Mouse (Mus musculus) mesoderm, embryonic 11.5 days (tissue): ENCODE measurements at regions not wholly inside any gene's neighbourhood (a gene's known extent, or its start where the extent isn't known, plus 50 kb on each side); places are given as distances from the start of the nearest gene placed in this dataset.
A peak's percentile ranks its signal among the peaks of the same experiment; 100 is the strongest.

Experiments
- DNase-seq: peaks from one replicate; pipeline ENCODE4 v3.0.0-alpha.2; 2012; ENCODE audit warnings: low read depth, low spot score

DNA sequence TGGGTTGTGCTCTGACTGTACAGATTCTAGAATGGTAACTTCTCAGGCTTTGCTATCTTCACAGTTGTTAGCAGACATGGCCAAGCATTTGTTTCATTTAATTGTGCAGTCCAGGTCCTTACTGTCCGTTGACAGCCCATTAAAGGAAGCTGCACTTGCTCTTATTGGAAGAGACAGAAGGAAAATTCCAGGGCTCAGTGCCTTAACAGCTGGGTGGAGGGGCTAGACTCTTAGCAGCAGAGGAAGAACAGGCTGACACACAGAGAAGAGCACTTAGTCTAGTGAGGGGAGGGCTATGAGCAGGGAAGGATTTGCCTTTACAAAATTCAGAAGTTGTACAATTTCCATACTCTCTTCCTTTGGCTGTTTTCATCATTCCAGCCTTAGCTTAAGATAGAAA, 161.5 kb upstream of the Ghitm start:
- no peak for DNase-seq

DNA sequence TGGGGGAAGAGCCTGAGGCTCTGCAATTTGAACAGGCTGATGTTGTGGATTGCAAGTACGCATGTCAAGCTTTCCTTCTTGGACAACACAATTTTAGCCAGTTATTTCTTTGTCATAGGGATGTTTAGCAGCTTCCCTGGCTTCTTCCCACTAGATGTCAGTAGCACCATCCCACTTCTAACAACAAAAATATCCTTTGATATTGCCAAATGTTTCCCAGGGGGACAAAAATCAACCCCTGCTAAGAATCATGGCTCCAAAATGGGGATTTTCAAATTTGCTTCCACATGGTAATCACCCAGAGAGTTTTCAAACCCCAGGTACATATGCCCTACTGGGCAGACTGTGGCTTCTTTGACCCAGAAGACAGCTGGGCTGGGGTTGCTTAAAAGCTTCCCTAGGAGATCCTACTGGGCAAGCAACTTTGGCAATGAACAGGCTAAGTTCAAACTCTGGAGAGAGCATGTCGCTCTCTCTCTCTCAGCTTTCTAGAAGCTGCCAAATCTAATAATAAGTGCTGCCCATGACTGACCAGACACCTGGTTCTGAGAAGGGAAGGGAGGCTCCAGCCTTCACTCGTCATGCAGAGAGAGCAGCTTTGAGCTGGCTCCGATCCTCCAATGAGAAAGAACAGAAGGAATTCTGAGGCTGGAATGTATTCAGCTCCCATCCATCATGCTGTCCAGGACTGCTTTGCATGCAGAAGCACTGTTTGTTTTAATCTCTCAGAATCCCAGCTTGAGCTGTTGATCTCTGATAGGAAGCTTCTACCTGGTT, 157.2 kb upstream of the Ghitm start:
- DNase-seq = peak; percentile 23

DNA sequence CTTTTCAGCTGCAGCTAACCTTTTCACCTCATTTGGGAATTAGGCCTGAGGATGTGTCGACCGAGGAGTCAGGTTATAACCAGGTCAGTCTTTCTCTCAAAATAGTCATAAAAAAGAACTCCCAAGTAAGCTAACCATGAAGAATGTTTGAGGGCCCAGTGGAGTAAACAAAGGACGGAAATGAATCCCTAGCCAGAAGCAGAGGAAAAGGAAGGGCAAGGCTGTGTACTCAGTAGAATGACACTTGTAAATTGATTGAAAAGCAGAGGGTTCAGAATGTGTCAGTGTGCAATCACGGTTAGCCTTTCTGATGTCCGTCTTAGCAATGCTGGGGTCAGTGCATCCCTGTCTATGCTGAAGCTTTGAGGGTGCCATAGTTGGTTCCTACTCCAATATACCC, 149.3 kb upstream of the Ghitm start:
- no peak for DNase-seq

DNA sequence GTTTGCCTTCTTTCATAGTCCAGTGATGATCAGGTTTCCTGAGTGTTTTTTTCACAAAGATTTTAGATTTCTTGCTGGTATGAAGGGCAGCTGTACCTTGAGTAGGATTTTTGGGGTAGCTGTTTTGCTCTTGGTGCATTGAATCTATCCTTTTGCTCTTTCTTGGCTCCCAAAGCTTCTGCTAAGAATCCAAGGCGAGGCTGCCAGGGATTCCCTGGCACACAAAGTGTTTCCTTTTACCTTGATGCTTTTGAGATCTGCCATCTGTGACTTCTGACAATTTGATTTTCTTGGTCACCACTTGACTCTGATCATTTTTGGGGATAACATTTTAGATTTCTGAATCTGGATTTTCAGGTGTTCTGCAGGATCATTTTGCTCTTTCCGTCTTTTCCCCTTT, 144.3 kb upstream of the Ghitm start:
- no peak for DNase-seq

DNA sequence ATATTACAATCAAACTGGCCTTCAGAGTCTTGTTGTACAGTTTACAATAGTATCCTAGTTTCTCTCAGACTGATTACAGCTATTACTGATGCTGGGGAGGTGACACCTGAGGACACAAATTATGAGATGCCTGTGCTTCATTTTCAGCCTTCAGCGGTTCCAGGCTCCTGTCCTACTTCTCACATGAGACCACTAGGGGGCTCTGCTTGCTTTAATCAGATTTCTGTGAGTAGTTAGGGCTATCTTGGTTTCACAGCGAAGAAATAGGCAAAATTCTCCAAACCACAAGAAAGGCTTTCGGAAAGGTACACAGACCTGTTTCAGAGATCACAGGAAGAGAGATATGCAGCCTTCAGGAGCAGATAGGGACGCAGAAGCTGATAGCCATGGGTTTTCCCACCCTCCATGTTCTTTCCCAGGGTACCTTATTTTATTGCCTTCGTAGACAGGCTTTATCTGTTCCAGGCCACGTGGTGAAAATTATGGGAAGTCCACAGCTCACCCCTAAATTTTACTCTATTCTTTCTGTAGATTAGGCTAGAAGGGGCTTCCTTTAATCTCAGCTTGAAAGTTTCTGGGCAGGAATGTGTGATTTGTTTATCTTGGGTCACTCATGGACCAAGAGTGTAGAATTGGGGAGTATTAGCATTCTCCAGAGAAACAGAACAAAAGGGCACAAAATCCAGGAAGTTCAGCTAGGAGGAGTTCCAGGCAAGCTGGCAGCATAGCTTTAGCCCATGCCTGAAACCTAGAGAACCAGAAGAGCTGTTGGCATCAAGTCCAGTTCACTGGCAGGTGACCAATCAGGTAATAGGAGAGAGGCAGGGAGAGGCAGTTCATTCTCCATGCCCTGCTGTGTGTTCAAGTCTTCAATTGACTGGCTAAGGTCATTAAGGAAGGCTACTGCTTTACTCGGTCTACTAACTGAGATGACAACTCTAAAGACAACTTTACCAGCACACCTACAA, 141.9 kb upstream of the Ghitm start:
- DNase-seq = peak; percentile 26

DNA sequence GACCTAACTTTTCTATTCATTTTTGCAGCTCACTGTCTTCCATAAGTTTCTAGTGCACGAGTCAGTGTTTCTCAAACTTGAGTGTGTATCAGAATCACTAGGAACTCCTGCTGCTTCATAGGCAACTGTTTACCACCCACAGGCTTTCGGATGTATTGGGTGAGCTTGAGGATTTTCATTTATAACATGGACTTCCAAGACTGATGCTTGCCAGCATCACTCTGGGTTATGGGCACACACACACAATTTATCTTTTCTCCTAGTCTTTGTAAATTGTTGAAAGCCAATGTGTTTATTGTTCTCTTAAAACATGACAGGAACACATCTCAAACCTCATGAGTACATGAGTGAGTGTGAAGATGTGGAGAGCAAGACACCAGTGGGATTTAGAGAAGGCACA, 137.0 kb upstream of the Ghitm start:
- DNase-seq = no peak

DNA sequence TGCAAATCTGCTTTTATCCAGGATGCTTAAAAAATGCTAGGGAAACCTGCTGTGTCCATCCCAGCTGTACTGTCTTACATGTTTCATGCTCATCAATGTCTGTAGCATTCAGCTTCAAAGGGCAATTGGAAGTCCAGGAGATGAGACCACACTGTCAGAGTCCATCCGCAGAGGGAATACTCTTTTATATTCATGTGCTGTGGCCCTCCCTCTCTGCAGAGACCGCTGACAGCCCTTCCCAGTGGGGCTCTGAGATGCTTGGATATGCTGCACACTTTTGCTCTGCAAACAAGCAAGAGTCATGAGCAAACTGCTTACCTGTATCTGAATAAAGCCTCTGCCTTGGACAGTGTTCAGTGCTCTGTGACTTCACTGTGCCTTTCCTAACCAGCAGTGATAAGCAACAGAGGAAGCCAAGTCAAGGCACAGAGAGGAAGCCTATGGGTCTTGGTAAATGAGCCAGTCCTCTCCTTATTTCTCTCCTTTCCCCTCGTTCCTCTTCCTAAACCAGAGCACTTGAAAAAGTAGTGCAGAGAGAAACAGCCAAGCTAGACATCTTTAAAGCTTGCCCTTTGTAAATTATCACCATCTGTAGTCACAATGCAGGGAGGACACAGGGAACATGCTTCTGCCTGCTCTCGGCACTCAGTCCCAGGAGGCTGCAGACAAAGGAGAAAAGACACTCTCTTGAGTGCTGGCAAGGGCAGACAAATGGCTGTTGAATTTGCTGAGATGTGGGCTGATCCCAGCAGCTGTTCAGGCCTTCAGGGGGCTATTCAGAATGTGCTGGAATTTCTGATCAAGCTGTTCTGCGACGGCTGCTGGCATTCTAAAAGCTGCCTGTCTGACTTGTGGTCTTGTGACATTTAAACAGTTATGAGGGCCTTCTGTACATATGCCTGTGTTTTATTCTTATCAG, 136.2 kb upstream of the Ghitm start:
- DNase-seq = peak; percentile 23

DNA sequence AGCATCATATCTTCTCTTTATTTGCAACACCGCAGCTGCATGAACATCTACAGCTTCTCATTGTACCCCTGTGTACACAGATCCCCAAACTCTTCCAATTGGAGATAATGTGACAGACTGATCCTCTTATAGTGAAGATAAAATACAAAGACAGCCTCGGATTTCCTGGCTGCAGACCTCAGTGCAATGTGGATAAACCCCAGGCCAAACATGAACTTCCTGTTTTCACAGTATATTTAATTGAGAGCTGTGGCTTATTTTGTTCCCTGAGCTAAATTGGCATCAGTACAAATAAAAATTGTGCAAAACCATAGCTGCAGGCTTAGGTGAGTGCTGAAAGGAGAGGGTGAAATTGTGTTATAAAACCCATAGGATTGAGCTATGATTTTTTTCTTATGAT, 134.8 kb upstream of the Ghitm start:
- DNase-seq = no peak

DNA sequence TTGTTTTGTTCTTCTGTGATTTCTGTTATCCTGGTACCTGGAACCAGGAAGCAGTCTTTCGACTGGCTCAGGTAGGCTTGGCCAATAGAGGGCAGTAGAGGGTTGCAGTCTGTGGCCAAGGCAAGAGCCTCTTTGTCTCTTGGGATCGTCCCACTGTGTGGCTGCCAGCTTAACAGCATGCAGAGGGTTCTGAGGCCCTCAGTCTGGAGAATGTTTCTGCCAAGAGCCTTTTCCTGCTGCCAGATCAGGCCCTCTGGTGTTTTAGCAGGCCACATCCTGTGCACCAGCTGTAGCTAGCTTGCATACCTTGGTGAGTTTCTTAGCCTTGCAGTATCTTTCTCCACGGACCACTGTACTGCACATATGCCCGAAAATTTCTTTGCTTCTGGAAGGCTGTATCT, 103.6 kb upstream of the Ghitm start:
- DNase-seq = peak; percentile 81

DNA sequence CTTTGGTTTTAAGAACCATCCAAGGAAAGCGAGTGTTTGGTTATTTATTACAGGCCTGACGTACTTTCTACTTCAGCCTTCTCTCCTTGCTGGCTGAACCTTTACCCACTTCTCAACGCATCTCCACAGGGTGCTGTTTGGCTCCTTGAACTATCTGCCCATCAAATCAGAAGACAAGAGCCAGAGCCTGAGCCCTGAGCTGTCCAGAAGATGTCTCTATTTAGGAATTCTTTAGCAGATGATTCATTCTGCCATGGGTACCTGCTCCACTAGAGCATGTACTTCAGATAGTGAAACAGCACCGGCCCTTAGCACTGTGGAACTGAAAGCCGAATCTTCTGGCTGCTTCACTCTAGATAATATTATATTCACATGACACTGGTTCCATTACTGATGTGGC, 102.1 kb upstream of the Ghitm start:
- no peak for DNase-seq

DNA sequence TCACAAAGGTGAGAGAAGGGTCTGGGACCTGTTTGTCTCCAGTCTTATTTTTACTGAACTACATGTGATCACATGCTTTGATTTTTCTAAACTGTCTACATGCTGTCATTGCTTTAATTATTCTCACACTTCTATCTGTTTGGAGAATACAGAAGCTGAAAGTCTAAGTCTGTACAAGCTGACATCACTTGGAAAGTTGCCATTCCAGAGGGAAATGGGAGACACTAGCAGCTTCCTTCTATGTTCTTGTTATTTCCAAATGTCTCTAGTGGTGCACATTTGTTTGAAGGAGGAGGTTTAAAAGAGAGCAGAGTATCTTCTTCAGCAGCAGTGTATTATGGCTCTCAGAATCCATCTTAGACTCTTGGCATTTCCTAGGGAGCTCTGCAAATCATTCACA, 73.2 kb upstream of the Ghitm start:
- no peak for DNase-seq

DNA sequence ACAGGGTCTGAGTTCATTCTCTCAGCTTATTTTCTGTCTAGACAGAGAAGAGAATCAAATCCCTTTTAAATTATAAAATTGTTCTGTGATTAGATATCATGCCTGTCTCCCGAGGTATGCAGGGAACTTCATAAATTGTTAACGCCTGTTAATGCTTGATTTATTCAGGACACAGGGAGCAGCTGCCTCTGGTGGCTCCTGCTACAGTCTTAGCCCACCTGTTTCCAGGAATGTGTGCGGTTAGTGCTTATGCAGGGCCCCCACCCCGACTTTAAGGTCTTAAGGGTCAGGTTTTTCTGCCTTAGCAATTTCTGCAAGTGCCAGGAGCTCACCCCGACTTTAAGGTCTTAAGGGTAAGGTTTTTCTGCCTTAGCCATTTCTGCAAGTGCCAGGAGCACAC, 54.7 kb upstream of the Ghitm start:
- peak; percentile 2 for DNase-seq
